Mouse (Mus musculus): ENCODE results near the gene Mrpl37.

Gene Mrpl37

DNA sequence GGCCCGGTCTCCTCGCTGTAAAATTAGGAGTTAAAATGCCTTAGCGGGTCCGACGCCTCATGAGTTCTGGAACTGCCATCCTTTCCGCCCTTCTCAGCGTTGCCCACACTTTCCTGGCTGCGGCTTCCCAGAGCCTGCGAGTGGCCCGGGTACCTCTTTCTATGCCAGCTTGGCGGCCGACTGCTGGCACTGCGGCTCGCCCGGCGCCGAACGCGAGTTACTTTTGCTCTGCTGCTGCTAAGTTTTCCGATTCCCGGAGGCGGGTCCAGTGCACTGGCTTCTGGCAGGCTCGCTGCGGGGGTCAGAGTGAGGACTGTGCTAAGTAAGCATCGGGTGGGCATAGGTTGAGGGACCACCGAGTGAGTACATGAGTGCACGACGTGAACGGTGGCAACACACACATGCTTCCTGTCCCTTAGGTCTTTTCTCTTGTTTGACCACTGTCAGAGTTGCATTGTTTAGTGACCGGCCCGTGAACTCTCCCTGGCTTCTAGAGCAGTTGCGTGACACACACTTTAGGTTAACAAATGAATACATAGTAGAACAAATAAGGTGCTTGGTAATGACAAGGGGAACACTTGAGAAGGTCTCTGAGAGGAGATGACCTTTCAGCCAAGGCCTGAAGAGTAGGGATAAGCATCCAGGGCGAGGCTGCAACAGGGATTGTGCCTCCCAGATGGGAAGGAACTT lies 628 bp upstream of the Mrpl37 start:
- no peak for DNase-seq (ENCODE audit: low spot score in 2 of 2)

GRCm38 (mm10) chr4:107064394-107065098 lies 2.1 kb downstream of the Mrpl37 start:
- no peak for DNase-seq (ENCODE audit: low spot score in 2 of 2)

DNA sequence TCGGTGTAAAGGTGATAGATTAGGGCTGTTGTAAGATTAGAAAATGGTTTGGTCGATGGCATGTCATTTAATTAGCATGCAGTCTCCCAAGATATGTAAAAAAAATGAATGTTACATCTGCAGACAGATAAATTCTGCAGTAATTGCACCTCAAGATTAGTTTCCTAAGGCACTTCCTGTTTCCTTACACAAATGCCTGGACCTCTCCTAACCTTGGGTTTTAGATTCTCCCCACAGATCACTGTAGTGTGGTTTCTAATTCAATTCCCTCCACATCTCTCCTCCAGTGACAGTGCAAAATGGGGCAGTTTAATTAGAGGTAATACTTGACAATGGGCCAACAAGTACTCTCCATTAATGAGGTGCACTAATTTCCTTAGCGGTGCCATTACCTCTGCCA lies 3.5 kb downstream of the Mrpl37 start:
- no peak for DNase-seq (ENCODE audit: low spot score in 2 of 2)

GRCm38 (mm10) chr4:107061560-107061959 lies 5.1 kb downstream of the Mrpl37 start:
- no peak for DNase-seq (ENCODE audit: low spot score in 2 of 2)

- DNase-seq (ENCODE audit: low spot score in 2 of 2): no peak
These were observed 7.9 kb downstream of the Mrpl37 start for GRCm38 (mm10) chr4:107058781-107059180.

DNA sequence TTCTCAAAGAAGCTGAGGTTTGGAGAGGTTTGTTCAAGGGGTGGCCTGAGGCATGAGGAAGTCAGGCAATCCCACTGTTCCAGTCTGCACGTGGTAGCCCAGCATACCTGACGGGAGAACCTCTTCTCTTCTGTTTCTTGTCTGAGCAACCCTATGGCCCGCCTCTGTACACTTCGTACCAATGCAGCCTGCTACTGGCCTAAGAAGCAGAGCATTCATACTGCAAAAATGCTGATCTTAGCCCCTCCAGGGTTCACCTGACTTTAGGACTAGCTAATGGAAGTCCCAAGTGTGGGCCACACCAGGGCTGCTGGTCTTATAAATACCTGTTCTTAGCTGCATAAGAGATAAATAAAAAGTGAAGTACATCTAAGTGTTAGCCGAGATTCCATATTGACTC lies 8.3 kb downstream of the Mrpl37 start:
- no peak for DNase-seq (ENCODE audit: low spot score in 2 of 2)

- DNase-seq (ENCODE audit: low spot score in 2 of 2): no peak
These were observed 10.6 kb downstream of the Mrpl37 start for GRCm38 (mm10) chr4:107056088-107056487.

- no peak for DNase-seq (ENCODE audit: low spot score in 2 of 2)
These were observed 13.6 kb downstream of the Mrpl37 start for GRCm38 (mm10) chr4:107052962-107053553.

DNA sequence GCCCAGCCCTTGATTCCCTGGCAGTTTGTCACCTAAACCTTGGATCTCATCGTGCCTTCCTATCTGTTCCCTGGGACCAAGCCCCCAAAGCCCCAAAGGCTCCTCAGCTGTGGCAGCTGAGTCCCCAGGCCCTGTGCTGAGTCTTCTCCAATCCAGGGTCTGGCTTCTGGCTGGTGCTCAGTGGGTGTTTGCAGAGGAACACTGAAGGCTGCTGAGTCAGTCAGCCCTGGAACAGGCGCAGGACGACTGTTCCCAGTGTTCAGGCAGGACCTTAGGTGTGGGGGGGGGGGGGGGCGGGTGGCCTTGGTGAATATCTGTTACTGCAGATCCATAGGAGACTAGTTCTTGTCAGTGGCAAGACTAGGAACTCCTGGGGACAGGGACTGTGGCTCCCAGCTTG lies 14.8 kb downstream of the Mrpl37 start:
- DNase-seq (ENCODE audit: low spot score in 2 of 2): no peak

GRCm38 (mm10) chr4:107048568-107049162 lies 18.0 kb downstream of the Mrpl37 start:
- no peak for DNase-seq (ENCODE audit: low spot score in 2 of 2)

DNA sequence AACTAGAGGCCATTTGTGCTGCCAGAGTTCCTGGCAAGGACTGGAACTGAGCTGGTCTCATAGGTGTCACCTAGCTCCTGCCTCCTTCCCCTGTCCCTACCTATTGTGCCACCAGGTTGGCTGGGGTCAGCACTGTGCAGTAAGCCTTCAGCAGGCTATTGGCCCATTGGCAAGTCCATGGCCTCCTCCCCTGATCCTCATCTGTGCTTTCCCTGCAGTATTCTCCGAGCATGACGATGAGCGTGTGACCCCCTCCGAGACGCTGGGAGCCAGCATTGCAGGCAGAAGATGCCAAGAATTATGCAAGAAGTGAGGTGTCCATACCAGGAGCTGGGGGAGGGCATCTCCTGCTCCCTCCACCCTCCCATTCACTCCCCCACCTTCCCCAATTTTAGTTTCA lies 18.9 kb downstream of the Mrpl37 start:
- DNase-seq (ENCODE audit: low spot score in 2 of 2): no peak

DNA sequence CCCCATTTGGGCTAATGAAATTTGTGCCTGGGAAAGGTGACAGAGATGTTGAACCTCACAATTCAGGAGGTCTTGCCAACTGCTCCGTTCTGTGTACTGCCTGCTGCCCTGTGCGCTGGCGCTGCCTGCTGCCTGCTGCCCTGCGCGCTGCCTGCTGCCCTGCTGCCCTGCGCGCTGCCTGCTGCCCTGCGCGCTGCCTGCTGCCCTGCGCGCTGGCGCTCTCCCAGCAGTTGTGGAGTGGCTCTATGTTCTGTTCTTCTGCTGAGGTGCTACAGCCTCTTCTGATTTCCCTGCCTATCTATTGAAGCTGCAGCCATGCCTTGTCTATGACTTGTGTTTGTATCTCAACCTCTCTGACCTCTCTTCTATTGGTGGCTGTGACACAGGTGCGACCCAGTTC lies 21.5 kb downstream of the Mrpl37 start:
- DNase-seq (ENCODE audit: low spot score in 2 of 2): no peak

GRCm38 (mm10) chr4:107042304-107042703 lies 24.4 kb downstream of the Mrpl37 start:
- DNase-seq (ENCODE audit: low spot score in 2 of 2): no peak

DNA sequence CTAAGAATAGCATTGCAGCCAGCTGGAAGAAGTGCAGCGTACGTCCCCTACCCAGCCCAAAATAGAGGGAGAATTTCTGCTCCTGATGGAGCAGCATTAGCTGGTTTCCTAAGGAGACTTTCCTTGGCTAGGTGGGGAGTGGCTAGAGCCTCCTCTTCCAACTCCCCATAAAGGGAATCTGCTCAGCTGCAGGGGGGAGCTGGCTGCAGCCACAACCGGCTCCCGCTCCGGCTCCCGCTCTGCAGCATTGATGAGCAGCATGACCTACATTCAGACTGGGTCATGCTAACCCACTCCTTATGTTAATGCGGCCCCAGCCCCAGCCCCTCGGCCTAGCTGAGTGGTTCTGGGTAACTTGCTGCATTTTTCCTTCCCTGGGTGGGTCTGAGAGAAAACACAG lies 27.4 kb downstream of the Mrpl37 start:
- DNase-seq (ENCODE audit: low spot score in 2 of 2): no peak

GRCm38 (mm10) chr4:107038303-107038702 lies 28.4 kb downstream of the Mrpl37 start:
- DNase-seq (ENCODE audit: low spot score in 2 of 2): no peak

- no peak for DNase-seq (ENCODE audit: low spot score in 2 of 2)
These were observed 29.7 kb downstream of the Mrpl37 start for GRCm38 (mm10) chr4:107036985-107037384.

DNA sequence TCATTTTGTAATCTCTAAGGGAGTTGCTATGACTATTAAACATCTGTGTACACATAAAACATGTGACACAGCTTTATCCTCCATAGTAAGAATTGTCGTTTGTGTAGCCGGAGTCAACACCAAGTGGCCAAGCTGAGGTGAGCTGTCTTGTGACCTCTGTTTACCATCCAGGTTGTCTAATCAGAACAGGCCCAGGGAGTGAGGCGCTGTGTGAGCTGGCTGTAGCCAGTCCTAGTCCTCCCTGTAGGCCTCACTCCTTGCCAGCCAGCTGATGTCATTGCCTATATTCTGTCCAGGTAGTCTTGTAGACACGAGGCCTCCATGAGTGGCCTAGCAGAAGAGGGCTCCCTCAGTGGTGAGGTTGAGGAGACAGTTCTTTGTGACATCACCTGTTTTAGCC lies 31.0 kb downstream of the Mrpl37 start:
- no peak for DNase-seq (ENCODE audit: low spot score in 2 of 2)

- DNase-seq (ENCODE audit: low spot score in 2 of 2): no peak
These were observed 40.2 kb downstream of the Mrpl37 start for GRCm38 (mm10) chr4:107026451-107026850.

GRCm38 (mm10) chr4:107025369-107025768 lies 41.3 kb downstream of the Mrpl37 start:
- DNase-seq (ENCODE audit: low spot score in 2 of 2): no peak

DNA sequence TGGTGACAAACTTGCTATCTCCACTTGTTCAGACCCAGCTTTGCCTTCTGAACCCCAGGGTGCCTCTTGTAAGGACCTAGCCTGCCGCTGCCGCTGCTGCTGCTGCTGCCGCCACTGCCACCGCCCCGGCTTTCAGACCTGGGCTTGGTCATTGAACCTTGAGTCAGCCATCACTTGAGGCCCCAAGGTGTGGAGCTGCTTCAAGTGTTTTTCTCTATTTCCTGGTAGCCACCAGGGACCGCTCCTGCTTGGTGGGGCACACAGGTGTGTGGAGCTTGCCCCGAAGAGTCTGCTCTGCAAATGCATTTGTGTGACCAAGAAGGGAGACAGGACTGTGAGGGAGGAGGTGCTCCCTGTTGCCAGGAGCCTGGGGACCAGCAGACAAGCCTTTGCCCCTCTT lies 41.8 kb downstream of the Mrpl37 start:
- no peak for DNase-seq (ENCODE audit: low spot score in 2 of 2)

DNA sequence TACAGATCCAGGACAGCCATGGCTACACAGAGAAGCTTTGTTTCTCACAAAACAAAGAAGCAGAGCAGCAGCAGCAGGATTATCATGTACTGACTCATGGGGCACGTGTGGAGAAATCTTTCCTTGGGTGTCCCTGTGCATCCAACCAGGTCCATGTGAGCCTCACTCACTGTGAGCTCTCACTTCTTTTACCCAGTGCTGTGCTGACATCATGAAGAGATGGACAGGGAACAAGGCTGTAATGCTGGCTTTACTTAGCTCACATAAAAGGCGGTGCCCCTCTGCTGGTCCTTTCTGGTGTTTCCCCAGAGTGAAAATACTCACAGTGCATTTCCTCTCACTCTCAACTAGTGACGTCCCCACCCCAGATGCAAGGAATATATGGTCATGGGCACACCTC lies 45.2 kb downstream of the Mrpl37 start:
- no peak for DNase-seq (ENCODE audit: low spot score in 2 of 2)

DNA sequence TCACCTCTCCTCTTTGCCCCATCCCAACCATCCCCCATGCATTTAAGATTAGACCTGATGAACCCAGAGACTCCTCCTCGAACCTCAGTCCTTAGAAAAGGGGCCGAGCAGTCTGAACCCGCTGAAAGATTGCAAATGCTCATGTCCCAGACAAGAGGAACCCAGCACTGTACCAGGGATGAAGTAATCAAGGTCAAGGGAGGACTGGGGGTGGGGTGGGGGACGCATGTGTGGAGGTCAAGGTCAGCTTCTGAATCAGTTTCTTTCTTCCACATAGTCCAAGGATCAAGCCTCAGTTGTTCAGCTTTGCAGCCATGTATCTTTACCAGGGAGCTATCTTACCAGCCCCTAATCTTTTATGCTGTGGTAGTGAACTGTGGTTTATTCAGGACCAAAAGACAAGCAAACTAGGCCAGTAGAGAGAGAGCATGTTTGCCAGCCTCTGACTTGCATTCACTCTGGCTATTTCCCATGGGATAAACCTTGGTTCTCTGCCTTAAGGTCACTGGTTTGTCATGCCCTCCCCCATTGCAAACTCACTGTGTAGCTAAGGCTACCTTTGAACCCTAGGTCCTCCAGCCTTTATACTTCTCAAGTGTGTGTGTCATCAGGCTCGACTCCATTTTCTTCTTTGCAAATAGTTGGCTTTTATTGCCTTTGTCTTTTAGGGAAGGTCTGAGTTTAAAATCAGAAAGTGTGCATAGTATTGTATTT lies 46.2 kb downstream of the Mrpl37 start:
- DNase-seq (ENCODE audit: low spot score in 2 of 2): no peak
